Comparison of ENCODE assay signal across 12 mouse cellular contexts in genomic region chr6:91715023-91715422, GRCm38 (mm10). TPM values are rescaled to one million over a fixed set of nuclear protein-coding genes. Genes with fewer than 3 reads are reported as not detected.
DNase-seq lines count a peak whose midpoint lies in the region; ATAC-seq and TF ChIP-seq lines count a peak whose summit lies in the region.
"Had no signal": no experiment of that assay in that cellular context is flagged by ENCODE, and none has a peak within 500 bp of the region (broad histone marks: within the 10 kb centered on the region; RNA-seq: fewer than 3 reads in every experiment).

No protein-coding gene starts in this region.

- H3K4me1 ChIP-seq in hindbrain, embryonic 10.5 days (replicated peaks), result peaks cover 76% of the 10 kb centered on the region
- peaks cover 30% of the 10 kb centered on the region for H3K4me1 ChIP-seq in hindbrain, embryonic 11.5 days (replicated peaks; ENCODE audit: control insufficient read depth, insufficient read depth, low read length)
- H3K4me1 ChIP-seq in midbrain, embryonic 13.5 days (replicated peaks), result peaks cover 65% of the 10 kb centered on the region
- peaks cover 27% of the 10 kb centered on the region for H3K4me1 ChIP-seq in midbrain, postnatal 0 days (ENCODE audit: insufficient read depth, low read length)
- peaks cover 60% of the 10 kb centered on the region for H3K4me1 ChIP-seq in hindbrain, embryonic 12.5 days
- peaks cover 44% of the 10 kb centered on the region for H3K4me1 ChIP-seq in stomach, embryonic 16.5 days (ENCODE audit: control insufficient read depth, insufficient read depth, low read length)

- WGBS in hindbrain, embryonic 10.5 days, result 84% methylated on average over 8 of the region's 8 CpGs
- 87% methylated on average over 8 of the region's 8 CpGs for WGBS in hindbrain, embryonic 11.5 days
- 84% methylated on average over 8 of the region's 8 CpGs for WGBS in midbrain, embryonic 13.5 days
- WGBS in midbrain, postnatal 0 days, result 75% methylated on average over 8 of the region's 8 CpGs
- WGBS in hindbrain, embryonic 12.5 days, result 83% methylated on average over 8 of the region's 8 CpGs
- WGBS in stomach, embryonic 16.5 days, result 73% methylated on average over 8 of the region's 8 CpGs

- H3K27ac ChIP-seq in hindbrain, embryonic 10.5 days, result peak overlapping the region; percentile 93
- H3K27ac ChIP-seq in hindbrain, embryonic 11.5 days (ENCODE audit: low read depth, low read length), result no peak overlapping the region
- peak overlapping the region; percentile 35; the same call in 1 of the 2 replicates for H3K27ac ChIP-seq in midbrain, embryonic 13.5 days
- no peak overlapping the region for H3K27ac ChIP-seq in midbrain, postnatal 0 days (ENCODE audit: low read depth, low read length)
- H3K27ac ChIP-seq in hindbrain, embryonic 12.5 days, result peak overlapping the region; percentile 44; the same call in 1 of the 2 replicates
- H3K27ac ChIP-seq in stomach, embryonic 16.5 days (ENCODE audit: low read length), result 0 out of 2 replicates have a peak overlapping the region, but pooled peaks have one; percentile 23
- H3K27ac ChIP-seq: liver, embryonic 14.5 days had no signal

- no peaks in the 10 kb centered on the region for H3K27me3 ChIP-seq in hindbrain, embryonic 10.5 days (ENCODE audit: insufficient read depth, poor library complexity, severe bottlenecking)
- H3K27me3 ChIP-seq in hindbrain, embryonic 11.5 days (ENCODE audit: control insufficient read depth, insufficient read depth, low read length), result no peaks in the 10 kb centered on the region
- H3K27me3 ChIP-seq in midbrain, embryonic 13.5 days, result no peaks in the 10 kb centered on the region
- H3K27me3 ChIP-seq in midbrain, postnatal 0 days (ENCODE audit: insufficient read depth, low read length), result no peaks in the 10 kb centered on the region
- H3K27me3 ChIP-seq in hindbrain, embryonic 12.5 days, result no peaks in the 10 kb centered on the region
- H3K27me3 ChIP-seq in stomach, embryonic 16.5 days (ENCODE audit: control insufficient read depth, insufficient read depth, low read length), result no peaks in the 10 kb centered on the region
- H3K27me3 ChIP-seq: forebrain, embryonic 13.5 days had no signal

- H3K9me3 ChIP-seq in hindbrain, embryonic 10.5 days, result no peaks in the 10 kb centered on the region
- no peaks in the 10 kb centered on the region for H3K9me3 ChIP-seq in hindbrain, embryonic 11.5 days (ENCODE audit: control insufficient read depth, low read length)
- H3K9me3 ChIP-seq in midbrain, embryonic 13.5 days, result no peaks in the 10 kb centered on the region
- H3K9me3 ChIP-seq in midbrain, postnatal 0 days (ENCODE audit: low read length), result no peaks in the 10 kb centered on the region
- H3K9me3 ChIP-seq in hindbrain, embryonic 12.5 days (replicated peaks), result no peaks in the 10 kb centered on the region
- no peaks in the 10 kb centered on the region for H3K9me3 ChIP-seq in stomach, embryonic 16.5 days (replicated peaks; ENCODE audit: control insufficient read depth, low read length)
- H3K9me3 ChIP-seq: forebrain, embryonic 13.5 days had no signal

- peaks cover 26% of the 10 kb centered on the region for H3K36me3 ChIP-seq in hindbrain, embryonic 10.5 days
- H3K36me3 ChIP-seq in hindbrain, embryonic 11.5 days (ENCODE audit: control insufficient read depth, insufficient read depth, low read length), result no peaks in the 10 kb centered on the region
- peaks cover 17% of the 10 kb centered on the region for H3K36me3 ChIP-seq in midbrain, embryonic 13.5 days
- H3K36me3 ChIP-seq in midbrain, postnatal 0 days (ENCODE audit: insufficient read depth, low read length), result peaks cover 15% of the 10 kb centered on the region; the same call in 1 of the 2 replicates
- peaks cover 6% of the 10 kb centered on the region; the same call in 1 of the 2 replicates for H3K36me3 ChIP-seq in hindbrain, embryonic 12.5 days
- no peaks in the 10 kb centered on the region for H3K36me3 ChIP-seq in stomach, embryonic 16.5 days (ENCODE audit: control insufficient read depth, insufficient read depth, low read length)

- H3K4me2 ChIP-seq in hindbrain, embryonic 11.5 days (replicated peaks; ENCODE audit: low read depth, low read length), result no peak overlapping the region
- H3K4me2 ChIP-seq in midbrain, embryonic 13.5 days (replicated peaks), result no peak overlapping the region
- H3K4me2 ChIP-seq in midbrain, postnatal 0 days (ENCODE audit: low read depth, low read length, poor library complexity, severe bottlenecking), result no peak overlapping the region
- no peak overlapping the region for H3K4me2 ChIP-seq in hindbrain, embryonic 12.5 days (replicated peaks)
- H3K4me2 ChIP-seq in stomach, embryonic 16.5 days (ENCODE audit: low read depth, low read length), result no peak overlapping the region
- H3K4me2 ChIP-seq: forebrain, embryonic 13.5 days had no signal

- ATAC-seq in hindbrain, embryonic 11.5 days (ENCODE audit: low FRiP score), result no peak
- ATAC-seq in midbrain, embryonic 13.5 days, result no peak
- no peak for ATAC-seq in midbrain, postnatal 0 days (ENCODE audit: low FRiP score)
- no peak for ATAC-seq in hindbrain, embryonic 12.5 days (ENCODE audit: low FRiP score)
- ATAC-seq in stomach, embryonic 16.5 days (ENCODE audit: insufficient read depth, low FRiP score), result no peak
- ATAC-seq: forebrain, embryonic 13.5 days had no signal

- H3K4me3 ChIP-seq in hindbrain, embryonic 10.5 days, result no peak overlapping the region
- no peak overlapping the region for H3K4me3 ChIP-seq in hindbrain, embryonic 11.5 days (ENCODE audit: low read depth, low read length)
- no peak overlapping the region for H3K4me3 ChIP-seq in midbrain, embryonic 13.5 days (replicated peaks)
- H3K4me3 ChIP-seq in midbrain, postnatal 0 days (ENCODE audit: low read depth, low read length), result no peak overlapping the region
- no peak overlapping the region for H3K4me3 ChIP-seq in hindbrain, embryonic 12.5 days
- no peak overlapping the region for H3K4me3 ChIP-seq in stomach, embryonic 16.5 days (replicated peaks; ENCODE audit: low read length)
- H3K4me3 ChIP-seq: forebrain, embryonic 13.5 days had no signal

- TF ChIP-seq CTCF in midbrain, postnatal 0 days (IDR thresholded peaks at IDR 0.05), result no peak

- no peak for DNase-seq in hindbrain, embryonic 10.5 days (ENCODE audit: low spot score)
- no peak for DNase-seq in hindbrain, embryonic 11.5 days (ENCODE audit: low spot score)
- no peak for DNase-seq in midbrain, postnatal 0 days (ENCODE audit: low spot score)
- no peak for DNase-seq in adrenal gland, adult 2 months
- DNase-seq in cerebellum, adult 9-10 months, result no peak
- DNase-seq: right cerebral cortex, postnatal 25 days; thymus, adult 2 months had no signal

- H3K9ac ChIP-seq in hindbrain, embryonic 11.5 days (ENCODE audit: low read depth, low read length), result no peak overlapping the region
- H3K9ac ChIP-seq in midbrain, embryonic 13.5 days (replicated peaks), result no peak overlapping the region
- H3K9ac ChIP-seq in midbrain, postnatal 0 days (replicated peaks; ENCODE audit: low read length, poor library complexity, severe bottlenecking), result no peak overlapping the region
- H3K9ac ChIP-seq in hindbrain, embryonic 12.5 days, result no peak overlapping the region
- H3K9ac ChIP-seq in stomach, embryonic 16.5 days (ENCODE audit: low read length), result no peak overlapping the region
- H3K9ac ChIP-seq: forebrain, embryonic 13.5 days; liver, embryonic 14.5 days had no signal

RNA-seq across cellular contexts. Expression of gene Slc6a6, which starts 31.2 kb away (rescaled TPM):
- 58.9 and 60.0 TPM in 2 replicates for polyA plus RNA-seq in hindbrain, embryonic 10.5 days (2016; fragmentation: Nextera tagmentation; extraction: Ambion mirVana)
- 46.6 and 64.0 TPM in 2 replicates for polyA plus RNA-seq in hindbrain, embryonic 11.5 days (2014; fragmentation: Nextera tagmentation; extraction: Ambion mirVana)
- 84.4 and 89.8 TPM in 2 replicates for polyA plus RNA-seq in midbrain, embryonic 13.5 days (2015; fragmentation: Nextera tagmentation; extraction: Ambion mirVana)
- 105 and 147 TPM in 2 replicates for total RNA-seq in midbrain, postnatal 0 days (2014; rRNA removed)
- polyA plus RNA-seq in midbrain, postnatal 0 days (2015; fragmentation: Nextera tagmentation; extraction: Ambion mirVana), result 123 and 146 TPM in 2 replicates
- polyA plus RNA-seq in hindbrain, embryonic 12.5 days (2016; fragmentation: Nextera tagmentation; extraction: Ambion mirVana), result 70.2 and 78.0 TPM in 2 replicates
- polyA plus RNA-seq in stomach, embryonic 16.5 days (2015; fragmentation: Nextera tagmentation; extraction: Ambion mirVana), result 54.4 and 59.5 TPM in 2 replicates
- 100 to 1,000 TPM; 466 to 626 TPM for total RNA-seq in adrenal gland, adult 2 months (2021)
- 570 and 815 TPM in 2 replicates for polyA plus RNA-seq in adrenal gland, adult 2 months (2012; rRNA removed)

Comparison
In these comparisons a context has a peak if more than half of its experiments do, and no peak if none do; other contexts are left out.
1. H3K27ac ChIP-seq: peak in hindbrain, embryonic 10.5 days (single experiment), midbrain, embryonic 13.5 days (single experiment), hindbrain, embryonic 12.5 days (single experiment) and stomach, embryonic 16.5 days (single experiment); none in hindbrain, embryonic 11.5 days (single experiment) and midbrain, postnatal 0 days (single experiment).